Mouse (Mus musculus): ENCODE measurements around the gene Depp1. TPM values are rescaled to one million over a fixed set of nuclear protein-coding genes. Genes with fewer than 3 reads are reported as not detected.

Depp1 gene
- 4.0 and 4.3 TPM in 2 replicates for polyA plus RNA-seq (2012; rRNA removed)

DNA sequence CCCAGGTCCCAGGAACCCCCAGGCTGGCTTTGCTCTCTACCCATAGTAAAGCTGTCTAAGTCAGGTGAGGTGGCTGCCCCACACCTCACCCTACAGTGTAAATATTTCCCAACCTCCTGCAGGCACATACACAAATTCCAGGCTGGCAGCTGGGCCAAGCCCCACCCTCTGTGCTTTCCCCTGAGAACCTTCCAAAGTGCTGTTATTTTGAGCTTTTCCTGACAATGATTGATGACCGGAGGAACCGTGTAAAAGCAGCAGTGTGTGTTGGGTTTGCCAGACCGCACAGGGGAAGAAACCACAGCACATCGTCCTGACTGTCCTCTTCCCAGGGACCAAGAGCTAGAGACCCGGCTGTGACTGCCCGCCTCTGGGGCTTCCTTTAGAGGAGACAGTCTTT is at the start of gene Depp1:
TSS of gene Depp1 (plus strand) at position 204 of the 400 bp plus-strand sequence.

GRCm38 (mm10) chr6:116628539-116629171 is 21.8 kb upstream of the Depp1 start, which contains the start of gene Zfp422:
Gene Zfp422, minus strand, starts transcription at chr6:116628999.

DNA sequence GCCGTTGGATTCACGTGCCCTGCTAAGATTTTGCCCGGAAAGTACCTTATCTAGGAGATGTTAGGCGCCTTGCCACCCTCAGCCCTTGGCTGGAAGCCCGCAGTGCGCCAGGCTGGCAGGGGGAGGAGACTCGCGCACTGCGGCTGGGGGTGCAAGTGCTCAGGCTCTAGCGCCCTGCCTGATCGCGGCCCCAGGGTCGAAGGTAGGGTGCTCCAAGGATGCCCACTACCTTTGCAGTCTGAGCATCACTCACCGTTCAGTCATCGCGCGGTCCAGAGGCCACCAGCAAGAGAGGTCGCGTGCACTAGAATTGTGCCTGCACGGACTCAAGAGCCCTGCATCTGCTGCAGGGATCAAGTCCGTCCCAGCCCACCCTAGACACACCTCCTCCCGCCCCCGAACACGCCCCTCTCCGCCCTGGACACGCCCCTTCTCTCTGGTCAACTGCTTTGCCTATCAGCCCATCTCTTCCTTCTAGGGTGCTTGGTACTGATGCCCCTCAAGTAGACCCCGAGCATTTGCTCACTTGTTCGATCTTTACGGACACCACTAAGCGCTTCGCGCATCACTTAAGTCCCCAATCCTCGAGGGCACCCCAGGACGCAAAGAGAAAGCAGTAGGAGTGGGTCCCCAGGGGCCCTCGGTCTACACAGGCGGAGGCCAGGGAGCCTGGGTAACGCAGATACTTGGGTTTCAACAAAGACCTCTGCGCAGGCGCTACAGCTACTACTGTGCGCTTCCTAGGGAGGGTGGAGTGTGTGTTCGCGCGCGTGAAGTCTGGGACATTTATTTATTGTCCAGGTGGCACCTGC is 23.3 kb downstream of the Depp1 start, which contains the start of gene Rassf4:
TSS of gene Rassf4 (minus strand) at position 482 of the 812 bp plus-strand sequence.

Other genes with a start within 250 kb of the Depp1 start
- gene Alox5, start 189.4 kb upstream of the Depp1 start, polyA plus RNA-seq (2012; rRNA removed), result 1.1 and 1.5 TPM in 2 replicates
- gene Olfr211, start 161.5 kb upstream of the Depp1 start, polyA plus RNA-seq (2012; rRNA removed), result not detected in 2 replicates
- not detected in 2 replicates for gene Olfr212, start 144.1 kb upstream of the Depp1 start, polyA plus RNA-seq (2012; rRNA removed)
- not detected in 2 replicates for gene Olfr213, start 112.2 kb upstream of the Depp1 start, polyA plus RNA-seq (2012; rRNA removed)
- 0.05 TPM in 2 replicates for gene Gm5580, start 99.5 kb upstream of the Depp1 start, polyA plus RNA-seq (2012; rRNA removed)
- gene Olfr214, start 96.4 kb upstream of the Depp1 start, polyA plus RNA-seq (2012; rRNA removed), result not detected in 2 replicates
- gene Olfr215, start 66.4 kb upstream of the Depp1 start, polyA plus RNA-seq (2012; rRNA removed), result not detected in 2 replicates
- 10.5 and 11.3 TPM in 2 replicates for gene Zfp422, start 21.6 kb upstream of the Depp1 start, polyA plus RNA-seq (2012; rRNA removed)
- gene Rassf4, start 23.3 kb downstream of the Depp1 start, polyA plus RNA-seq (2012; rRNA removed), result 1.5 and 2.5 TPM in 2 replicates
- gene Tmem72, start 66.3 kb downstream of the Depp1 start, polyA plus RNA-seq (2012; rRNA removed), result under 0.01 and 0.01 TPM in 2 replicates

Measured in liver, embryonic 14 days (tissue).